Mouse (Mus musculus) CH12.LX (cell line): ENCODE data around the gene Scyl1. TPM values are rescaled to one million over a fixed set of nuclear protein-coding genes. Genes with fewer than 3 reads are reported as not detected.

Experiments
- DNase-seq: peaks from one replicate; pipeline ENCODE4 v3.0.0-alpha.2; 2013; ENCODE audit errors: extremely low read depth
- H3K27ac ChIP-seq: 2 replicates; pipeline ENCODE4 v1.5.1; 2012; ENCODE audit warnings: low read depth, mild to moderate bottlenecking, control low read depth, moderate library complexity; ENCODE audit not compliant: insufficient read depth
- H3K27me3 ChIP-seq: replicated peaks from 2 replicates; pipeline ENCODE3; 2012; ENCODE audit warnings: inconsistent platforms
- H3K36me3 ChIP-seq, 2 experiments: replicated peaks in 1 of 2; 2 replicates each; pipeline versions ENCODE3 to v1.6.1; 2012; ENCODE audit warnings: inconsistent platforms in 1 of 2, low read length in 1 of 2, mild to moderate bottlenecking in 1 of 2, mixed read lengths in 1 of 2, moderate library complexity in 1 of 2; ENCODE audit not compliant: control insufficient read depth in 1 of 2, insufficient read depth in 1 of 2
- H3K4me1 ChIP-seq, 2 experiments: 2 replicates each; pipeline ENCODE4 v1.6.1; 2012; ENCODE audit warnings: inconsistent platforms in 1 of 2, moderate library complexity in 1 of 2; ENCODE audit not compliant: insufficient read depth in 2 of 2, control insufficient read depth in 1 of 2
- H3K4me2 ChIP-seq: 2 replicates; pipeline ENCODE4 v1.6.1; 2012; ENCODE audit warnings: low read depth, mild to moderate bottlenecking, control low read depth; ENCODE audit not compliant: poor library complexity, insufficient read depth, severe bottlenecking
- H3K4me3 ChIP-seq, 3 experiments: fragments of 150-350 bp in 1 of 3; sonication (generic) in 1 of 3; replicated peaks in 1 of 3; 2 replicates each; pipeline versions ENCODE3 to v1.5.1; 2011 to 2012; ENCODE audit warnings: low read depth in 2 of 3, low read length in 2 of 3, mild to moderate bottlenecking in 2 of 3, moderate library complexity in 2 of 3, control low read depth in 1 of 3, improper control_type of control experiment in 1 of 3, inconsistent platforms in 1 of 3, mixed read lengths in 1 of 3; ENCODE audit not compliant: poor library complexity in 1 of 3
- H3K79me2 ChIP-seq: replicated peaks from 2 replicates; pipeline ENCODE4 v1.6.1; 2012; ENCODE audit warnings: mild to moderate bottlenecking, moderate library complexity; ENCODE audit not compliant: control insufficient read depth, poor library complexity, insufficient read depth, severe bottlenecking; ENCODE audit errors: extremely low read depth
- H3K9ac ChIP-seq: 2 replicates; pipeline ENCODE4 v1.6.1; 2012; ENCODE audit warnings: low read depth, mild to moderate bottlenecking, control low read depth, moderate library complexity; ENCODE audit not compliant: insufficient read depth
- H3K9me3 ChIP-seq: replicated peaks from 2 replicates; pipeline ENCODE3; 2012; ENCODE audit warnings: low read length, inconsistent platforms, mixed read lengths
- HCFC1 ChIP-seq: IDR thresholded peaks from 2 replicates; pipeline ENCODE4 v1.6.1; 2012; ENCODE audit warnings: low read depth, mild to moderate bottlenecking, inconsistent platforms, low read length, improper control_type of control experiment
- MAX ChIP-seq: IDR thresholded peaks from 2 replicates; pipeline ENCODE4 v1.6.1; 2011; ENCODE audit warnings: low read length, improper control_type of control experiment
- POLR2A ChIP-seq: IDR thresholded peaks from 2 replicates; pipeline ENCODE4 v1.6.1; 2011; ENCODE audit warnings: low read depth, mild to moderate bottlenecking, improper control_type of control experiment, low read length
- SMC3 ChIP-seq: IDR thresholded peaks from 2 replicates; pipeline ENCODE4 v1.6.1; 2011; ENCODE audit warnings: low read depth, low read length, improper control_type of control experiment
- TCF12 ChIP-seq: IDR thresholded peaks from 2 replicates; pipeline ENCODE4 v1.6.1; 2014; ENCODE audit warnings: low read depth, mild to moderate bottlenecking, inconsistent platforms, low read length, improper control_type of control experiment
- dilution Hi-C: fragments of 300-500 bp; cut with MboI; formaldehyde crosslinking; loops from 2 replicates; pipeline ENCODE4 v1.14.3; 2020; ENCODE audit warnings: low sequenced_read_pairs; ENCODE audit not compliant: extremely low pct_unique_long_range_greater_than_20kb, extremely low pct_ligation_motif_present
- in situ Hi-C: fragments of 300-500 bp; cut with MboI; formaldehyde crosslinking; loops from 3 replicates; pipeline ENCODE4 v1.14.3; 2019; ENCODE audit warnings: low sequenced_read_pairs, low pct_ligation_motif_present, low pct_unique_long_range_greater_than_20kb, mixed read lengths
- polyA plus RNA-seq: library from polyadenylated mRNA; unstranded; fragments of >175 nt; gene quantifications from 2 replicates; pipeline ENCODE4 v1.2.1, GENCODE M21; 2012; ENCODE audit warnings: low read depth; ENCODE audit not compliant: insufficient read length
- total RNA-seq, 2 experiments: library from RNA; depleted of rRNA; stranded (reverse); fragments of 300-350 nt in 1 of 2; fragments of >200 nt in 1 of 2; gene quantifications; 2 replicates each; pipeline ENCODE4 v1.2.3; 2012 to 2014

Gene Scyl1
- total and polyA plus RNA-seq, 3 experiments: 35.1 to 56.1 (median 49.8) TPM

- Histone ChIP-seq H3K4me3 (peak overlapping the region; percentile 60 to 98 (median 79)), H3K79me2 (peaks cover 61% of the 10 kb centered on the region), H3K9ac (peak overlapping the region; percentile 99), H3K36me3 (peaks cover 40 to 59% of the 10 kb centered on the region in 2 experiments), H3K9me3 (no peaks in the 10 kb centered on the region), H3K27me3 (no peaks in the 10 kb centered on the region), H3K4me2 (peak overlapping the region; percentile 30), H3K27ac (no peak overlapping the region), H3K4me1 (peaks cover 4 to 21% of the 10 kb centered on the region in 2 experiments; a peak in 3 of 4 replicates)
- in situ Hi-C loops (no loop called here), dilution Hi-C loops (no loop called here)
- TF ChIP-seq POLR2A (peak; percentile 5), TCF12 (no peak), SMC3 (no peak)
- no peak for DNase-seq
Observed at GRCm38 (mm10) chr19:5800350-5800631, 29.1 kb upstream of the Scyl1 start.

GRCm38 (mm10) chr19:5799566-5800349, 28.5 kb upstream of the Scyl1 start:
- H3K36me3 ChIP-seq: peaks cover 43 to 63% of the 10 kb centered on the region in 2 experiments
- dilution Hi-C loops: no loop called here
- DNase-seq: no peak

GRCm38 (mm10) chr19:5798700-5799479, 27.7 kb upstream of the Scyl1 start:
- Histone ChIP-seq H3K27me3 (no peaks in the 10 kb centered on the region), H3K36me3 (peaks cover 43 to 63% of the 10 kb centered on the region in 2 experiments), H3K27ac (no peak overlapping the region), H3K4me3 (peak overlapping the region; percentile 60 to 98 (median 75)), H3K4me1 (peaks cover 5 to 28% of the 10 kb centered on the region in 2 experiments; a peak in 3 of 4 replicates), H3K4me2 (peak overlapping the region; percentile 95), H3K79me2 (peaks cover 63% of the 10 kb centered on the region), H3K9ac (peak overlapping the region; percentile 99), H3K9me3 (no peaks in the 10 kb centered on the region)
- dilution Hi-C loops (no loop called here), in situ Hi-C loops (no loop called here)
- peak; percentile 60 for DNase-seq
- TF ChIP-seq POLR2A (peak; percentile 43; the same call in 1 of the 2 replicates), HCFC1 (no peak)

More at GRCm38 (mm10) chr19:5799566-5800349, 28.5 kb upstream of the Scyl1 start:
- Histone ChIP-seq H3K4me3 (peak overlapping the region; percentile 60 to 98 (median 79)), H3K9ac (peak overlapping the region; percentile 99), H3K27ac (peak overlapping the region; percentile 53), H3K4me1 (peaks cover 5 to 22% of the 10 kb centered on the region in 2 experiments; a peak in 3 of 4 replicates), H3K79me2 (peaks cover 63% of the 10 kb centered on the region), H3K27me3 (no peaks in the 10 kb centered on the region), H3K4me2 (peak overlapping the region; percentile 30; the same call in 1 of the 2 replicates), H3K9me3 (no peaks in the 10 kb centered on the region)
- in situ Hi-C loops: no loop called here
- TF ChIP-seq POLR2A: peak; percentile 53
- no peak for TF ChIP-seq MAX
